Mouse (Mus musculus): ENCODE results near the gene Mgll.

Mgll gene

DNA sequence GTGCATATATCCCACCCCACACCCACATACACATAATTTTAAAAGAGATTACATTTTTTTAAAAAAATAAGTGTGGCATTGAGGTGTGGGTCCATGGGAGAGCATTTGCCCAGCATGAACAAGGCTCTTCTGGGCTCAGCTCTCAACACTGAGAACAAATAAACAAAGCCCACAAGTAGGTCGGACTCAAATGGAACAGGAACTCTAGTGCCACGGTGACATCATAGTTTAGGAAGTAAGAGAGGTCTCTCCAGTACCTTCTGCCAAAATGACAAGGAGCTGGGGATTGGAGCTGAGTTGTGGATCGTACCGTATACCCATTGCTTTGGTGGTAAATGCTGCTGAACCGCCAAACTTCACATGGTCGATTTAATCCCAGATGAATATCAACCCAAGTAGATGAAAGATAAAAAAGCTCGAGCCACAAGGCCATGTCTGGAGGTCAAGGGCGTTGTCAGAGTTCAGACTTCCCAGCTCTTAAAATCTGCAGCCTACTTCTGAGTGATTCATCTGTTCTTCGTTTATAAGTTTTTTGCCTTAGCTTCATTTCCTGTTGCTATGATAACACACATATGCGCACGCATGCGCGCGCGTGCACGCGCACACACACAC is 80.9 kb downstream of the Mgll start:
- DNase-seq, result no peak

DNA sequence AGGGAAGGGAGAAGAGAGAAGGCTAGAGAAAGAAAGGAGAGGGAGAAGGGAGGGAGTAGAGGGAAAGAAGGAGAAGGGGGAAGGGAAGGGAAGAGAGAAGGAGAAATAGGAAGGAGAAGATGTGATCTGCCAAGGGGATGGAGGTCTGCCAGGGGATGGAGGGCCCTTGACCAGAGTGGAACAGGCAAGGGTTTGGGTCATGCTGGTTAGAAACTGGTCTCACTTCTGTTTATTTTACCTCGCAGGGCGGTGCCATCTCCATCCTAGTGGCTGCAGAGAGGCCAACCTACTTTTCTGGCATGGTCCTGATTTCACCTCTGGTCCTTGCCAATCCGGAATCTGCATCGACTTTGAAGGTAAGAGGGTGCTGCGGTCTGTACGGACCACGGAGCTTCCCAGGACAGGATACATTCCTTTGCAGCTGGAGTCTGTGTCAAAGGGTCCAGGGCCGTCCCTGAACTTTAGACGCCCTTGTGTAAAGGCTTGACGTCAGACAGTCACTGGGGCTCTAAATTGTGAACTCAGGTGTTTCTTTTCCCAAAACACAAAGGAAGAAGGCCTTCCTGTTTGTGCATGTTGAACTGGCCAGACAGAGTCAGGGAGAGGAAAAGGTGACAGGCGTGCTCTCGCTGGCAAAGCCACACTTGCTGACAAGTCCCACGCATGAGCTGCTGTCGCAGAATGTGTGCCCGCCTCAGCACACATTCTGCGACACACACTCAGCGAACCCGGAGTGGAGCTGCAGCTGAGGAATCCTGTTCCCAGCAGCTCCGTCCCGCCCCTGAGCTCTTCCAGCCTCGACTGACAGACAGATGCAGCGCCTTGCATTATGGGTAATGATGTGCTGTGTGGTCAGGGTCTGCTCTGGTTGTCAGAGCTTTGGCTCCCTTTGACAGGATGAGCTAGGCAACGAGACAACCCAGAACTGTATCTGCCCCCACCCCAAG is 85.2 kb downstream of the Mgll start:
- no peak for DNase-seq

DNA sequence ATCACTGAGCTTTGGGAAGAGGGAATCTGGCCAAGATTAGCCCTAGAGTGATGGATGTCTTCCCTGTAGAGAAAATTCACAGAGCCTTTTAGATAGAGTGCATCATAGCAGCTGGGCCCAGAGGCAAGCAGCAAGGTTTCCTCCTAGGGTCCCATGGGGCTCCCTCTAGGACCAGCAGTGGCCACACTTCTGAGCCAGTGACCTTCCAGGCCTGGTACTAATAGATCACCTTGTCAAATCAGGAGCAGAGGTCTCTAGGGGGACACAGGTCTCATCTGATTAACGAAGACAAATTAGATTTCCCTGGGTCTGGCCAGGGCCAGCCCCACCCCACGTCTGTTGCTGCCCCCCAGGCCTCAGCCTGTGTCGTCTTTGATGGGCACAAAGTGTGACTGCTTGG is 86.1 kb downstream of the Mgll start:
- DNase-seq, result no peak

- peak in 1 of 2 experiments; percentile 15 for DNase-seq
Measured at GRCm38 (mm10) chr6:88811396-88811795, 87.2 kb downstream of the Mgll start.

DNA sequence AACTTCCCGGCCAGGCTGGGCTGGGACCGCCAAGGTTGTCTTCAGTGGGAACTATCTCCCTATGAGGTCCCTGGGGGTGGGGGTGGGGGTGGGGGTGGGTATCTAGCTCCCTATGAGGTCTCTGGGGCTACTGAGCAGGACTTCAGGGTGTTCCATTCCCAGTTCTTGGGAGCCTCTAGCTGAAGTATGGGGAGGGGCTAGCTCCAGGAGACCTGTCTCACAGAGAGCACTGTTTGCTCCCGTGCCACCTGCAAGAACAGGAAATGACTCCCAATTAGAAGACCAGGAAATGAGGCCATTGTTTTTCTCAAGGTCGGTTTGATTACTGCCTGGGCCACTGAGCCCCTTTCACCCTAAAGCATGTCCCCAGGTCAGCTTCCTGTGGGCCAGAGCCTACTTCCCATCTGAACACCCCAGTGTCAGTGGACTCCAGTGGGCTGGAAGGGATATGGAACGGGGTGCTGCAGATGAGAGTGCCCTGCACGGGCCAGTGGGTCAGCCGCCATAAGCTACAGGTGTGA is 87.7 kb downstream of the Mgll start:
- peak in 1 of 2 experiments; percentile 18 for DNase-seq

GRCm38 (mm10) chr6:88812886-88813285 is 88.7 kb downstream of the Mgll start:
- peak; percentile 59 to 66 for DNase-seq

DNA sequence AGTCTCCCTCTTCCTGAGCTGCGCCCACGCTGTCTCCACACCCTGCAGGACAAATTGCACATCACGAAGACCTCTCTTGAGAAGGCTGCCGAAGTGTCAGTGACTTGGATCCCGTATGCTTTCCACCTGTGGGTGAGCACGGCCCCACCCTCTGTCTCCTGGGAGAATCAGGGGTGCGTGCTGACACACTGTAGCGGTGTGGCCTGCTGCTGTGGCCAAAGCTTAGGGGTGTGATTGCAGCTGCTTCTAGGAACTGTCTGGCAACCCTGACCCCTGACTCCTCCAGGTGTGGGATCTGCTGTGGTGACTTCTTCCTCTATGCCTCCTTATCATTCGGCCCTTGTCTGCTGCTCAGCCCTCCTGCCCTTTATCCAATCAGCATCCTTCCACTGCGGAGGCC is 89.6 kb downstream of the Mgll start:
- DNase-seq, result no peak

DNA sequence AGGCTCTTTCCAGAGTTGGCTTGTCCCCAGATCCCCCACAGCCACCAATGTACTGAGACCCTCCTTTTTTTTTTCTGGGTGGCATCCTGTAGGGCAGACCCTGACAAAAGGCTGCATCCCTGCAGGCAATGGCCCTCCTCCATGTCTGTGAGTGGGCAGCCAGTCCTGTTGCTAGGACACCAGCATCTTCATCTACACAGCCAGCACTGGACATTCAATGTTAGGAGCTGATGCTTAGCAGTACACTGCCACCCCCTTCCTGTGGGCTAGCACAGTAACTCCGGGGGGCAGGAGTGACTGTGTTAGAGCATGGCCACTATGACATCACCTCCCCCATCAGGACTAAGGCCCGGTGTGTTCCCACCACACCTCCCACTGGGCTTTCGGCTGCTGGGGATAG is 90.8 kb downstream of the Mgll start:
- no peak for DNase-seq

- no peak for DNase-seq
Measured at GRCm38 (mm10) chr6:88815489-88815888, 91.3 kb downstream of the Mgll start.

GRCm38 (mm10) chr6:88816913-88817312 is 92.7 kb downstream of the Mgll start:
- DNase-seq, result no peak

- no peak for DNase-seq
Measured at GRCm38 (mm10) chr6:88820853-88821252, 96.6 kb downstream of the Mgll start.

DNA sequence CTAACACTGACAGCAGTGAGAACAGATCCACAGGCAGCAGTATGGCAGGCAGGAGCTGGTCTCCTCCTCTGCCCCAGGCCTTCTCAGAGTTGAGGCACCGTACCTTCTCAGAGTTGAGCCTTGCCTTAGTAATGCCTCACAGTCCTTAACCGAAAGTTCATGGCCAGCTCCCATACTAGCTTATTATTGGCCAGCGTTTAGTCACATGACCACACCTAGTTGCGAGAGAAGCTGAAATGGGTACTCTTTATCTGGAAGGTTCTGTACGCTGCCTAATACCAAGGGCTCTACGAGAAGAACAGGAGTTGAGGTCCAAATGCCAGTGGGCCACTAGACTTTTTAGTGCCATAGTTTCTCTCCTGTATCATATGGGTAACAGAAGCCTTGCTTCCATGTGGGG is 97.1 kb downstream of the Mgll start:
- DNase-seq, result no peak

DNA sequence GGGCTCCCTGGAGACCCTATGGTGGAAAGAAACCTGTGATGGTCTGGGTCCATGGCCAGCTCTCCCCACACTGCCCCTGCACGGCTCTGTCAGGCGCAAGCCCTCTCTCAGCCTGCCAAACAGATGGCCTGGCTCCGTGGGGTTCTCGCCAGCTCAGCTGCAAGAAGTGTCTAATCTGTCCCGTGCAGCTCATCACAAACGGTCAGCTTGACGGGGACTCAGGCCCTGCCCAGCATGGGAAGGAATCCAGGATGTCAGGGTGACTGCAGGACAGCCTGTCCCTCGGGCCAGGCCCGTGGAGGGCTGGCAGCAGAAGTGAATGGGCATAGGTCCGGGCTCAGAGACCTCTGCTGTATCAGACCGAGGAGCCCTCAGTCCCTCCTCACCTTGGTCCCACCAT is 97.7 kb downstream of the Mgll start:
- DNase-seq, result no peak

DNA sequence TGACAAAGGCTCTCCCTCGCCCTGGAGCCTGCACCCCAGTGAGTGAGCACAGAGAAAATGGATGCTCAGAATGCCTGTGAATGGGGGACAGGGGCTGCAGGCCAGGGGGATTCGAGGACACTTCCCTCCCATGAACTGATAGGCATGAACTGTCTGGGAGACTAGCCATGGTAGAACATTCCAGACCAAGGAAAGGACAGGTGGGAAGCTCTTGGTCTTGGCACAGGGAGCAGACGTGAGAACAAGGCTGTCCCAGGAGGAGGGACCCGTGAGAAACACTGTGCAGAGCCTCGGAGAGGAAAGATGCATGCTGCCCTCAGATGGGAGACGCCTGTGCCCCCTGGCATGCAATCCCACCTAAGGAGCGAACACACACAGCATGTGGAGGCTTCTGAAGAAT is 100.0 kb downstream of the Mgll start:
- no peak for DNase-seq

DNA sequence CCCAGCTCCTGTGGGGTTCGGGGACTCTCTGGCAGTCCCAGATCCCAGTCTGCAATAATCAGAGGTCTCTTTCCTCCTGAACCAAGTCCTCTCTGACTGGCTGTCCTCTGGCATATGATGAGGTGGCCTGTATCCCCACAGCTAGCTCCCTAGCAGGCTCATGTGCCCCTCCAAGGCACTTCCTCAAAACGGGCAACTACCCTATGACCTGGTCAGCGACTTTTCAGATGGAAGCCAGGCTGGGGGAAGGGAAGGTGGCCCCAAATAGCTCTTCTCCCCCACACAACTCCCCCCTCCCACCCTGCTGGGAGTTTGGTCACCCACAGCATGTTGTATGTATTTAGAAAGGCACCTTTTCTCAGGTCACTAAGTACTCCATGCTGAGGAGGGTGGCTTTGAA is 101.9 kb downstream of the Mgll start:
- DNase-seq, result no peak

GRCm38 (mm10) chr6:88826545-88826944 is 102.3 kb downstream of the Mgll start:
- DNase-seq, result no peak

- DNase-seq, result no peak
Measured at GRCm38 (mm10) chr6:88826965-88827364, 102.8 kb downstream of the Mgll start.

DNA sequence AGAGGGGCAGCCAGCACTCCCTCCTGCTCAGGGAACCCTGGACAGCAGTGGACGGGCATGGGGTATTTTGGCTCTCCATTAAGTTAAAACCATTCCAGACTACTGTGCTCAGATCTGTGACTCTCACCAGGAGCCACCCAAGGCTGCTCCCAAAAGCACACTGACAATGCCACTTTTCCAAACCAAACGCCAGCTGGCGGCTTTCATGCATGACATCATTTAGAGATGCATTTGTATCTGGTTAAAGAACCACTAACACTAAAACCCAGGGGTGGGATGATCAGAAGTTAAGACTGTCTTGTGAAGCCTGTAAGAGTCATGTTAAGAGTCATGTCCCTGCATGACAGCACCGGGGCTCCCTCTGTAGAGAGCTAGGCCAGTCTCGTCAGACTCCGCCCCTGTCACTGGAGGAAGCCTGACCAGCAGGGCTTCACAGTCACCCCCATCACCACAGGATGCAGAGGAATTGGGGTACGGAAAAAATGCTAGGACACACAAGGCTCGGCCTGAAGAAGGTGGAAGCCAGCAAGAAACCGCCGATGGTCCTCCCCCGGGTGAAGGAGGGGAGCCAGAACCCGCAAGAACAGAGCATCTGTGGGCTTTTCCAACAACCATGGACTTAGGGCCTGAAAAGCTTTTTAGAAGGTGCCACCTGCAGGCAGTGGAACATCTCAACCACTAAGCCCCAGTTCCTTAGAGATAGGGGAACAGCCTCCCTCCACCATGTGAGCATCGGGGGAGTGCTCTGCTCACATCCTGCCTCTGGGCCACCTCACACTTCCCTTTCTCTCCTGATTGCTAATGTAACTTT is 103.4 kb downstream of the Mgll start:
- DNase-seq, result no peak

- DNase-seq, result no peak
Measured at GRCm38 (mm10) chr6:88828206-88829009, 104.2 kb downstream of the Mgll start.

DNA sequence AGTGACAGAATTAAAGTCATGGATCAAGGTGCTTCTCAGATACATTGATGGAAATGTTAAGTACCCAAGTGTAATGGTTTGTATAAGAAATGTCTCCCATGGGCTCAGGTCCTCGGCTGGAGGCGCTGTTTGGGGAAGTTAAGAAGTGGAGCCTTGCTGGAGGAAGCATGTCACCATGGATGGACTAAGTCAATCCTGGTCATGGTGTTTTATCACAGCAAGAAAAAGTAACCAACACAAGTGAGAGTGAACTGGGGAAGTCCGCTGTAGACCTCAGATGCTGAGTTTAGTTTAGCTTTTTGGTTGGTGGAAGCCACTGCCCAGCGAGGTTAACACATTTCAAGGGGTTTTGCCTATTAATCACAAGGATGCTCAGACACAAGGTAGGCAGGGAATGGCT is 105.4 kb downstream of the Mgll start:
- no peak for DNase-seq

DNA sequence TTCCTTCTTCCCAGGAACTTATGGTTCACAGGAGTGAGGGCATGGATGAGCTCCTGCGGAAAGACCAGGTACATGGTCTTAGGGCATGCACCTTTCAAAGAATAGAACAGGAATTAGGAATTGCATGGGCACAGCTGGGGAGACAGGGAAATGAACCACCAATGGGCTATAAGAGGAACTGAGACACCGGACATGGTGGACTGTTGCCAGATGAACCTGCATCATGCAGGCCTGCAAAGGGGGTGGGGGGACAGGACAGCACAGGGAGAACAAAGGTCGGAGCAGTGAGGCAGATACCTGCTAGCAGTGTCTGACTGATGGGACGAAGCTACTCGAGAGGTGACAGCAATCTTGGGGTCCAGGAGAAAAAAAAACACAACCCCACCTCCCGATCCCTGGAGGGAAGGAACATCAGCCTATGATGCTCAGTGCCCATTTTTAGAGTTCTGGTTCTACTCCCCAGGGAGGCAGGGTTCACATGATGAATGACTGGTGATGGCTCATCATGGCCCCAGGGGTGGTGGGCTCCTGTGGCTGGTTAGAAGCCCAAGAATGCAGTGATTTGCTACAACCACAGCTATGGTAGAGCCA is 106.0 kb downstream of the Mgll start:
- DNase-seq, result no peak

- peak; percentile 71 to 72 for DNase-seq
Measured at GRCm38 (mm10) chr6:88831456-88831855, 107.2 kb downstream of the Mgll start.
